Mouse (Mus musculus) testis, adult 2 months (tissue): Measurements from ENCODE around the gene Tmem30b.

Experiments used
- CTCF ChIP-seq: fragments of 200-500 bp; IDR thresholded peaks from 2 replicates; pipeline ENCODE4 v1.5.1; 2012; ENCODE audit warnings: low read depth, mild to moderate bottlenecking, inconsistent platforms, low read length, moderate library complexity; ENCODE audit not compliant: control insufficient read depth, insufficient read depth, insufficient replicate concordance
- POLR2A ChIP-seq: fragments of 200-500 bp; IDR thresholded peaks from 2 replicates; pipeline ENCODE4 v1.6.1; 2012; ENCODE audit warnings: low read depth, mild to moderate bottlenecking, inconsistent platforms, low read length, moderate library complexity; ENCODE audit not compliant: control insufficient read depth

- no peak for TF ChIP-seq CTCF
- TF ChIP-seq POLR2A: no peak
These were observed 45.4 kb upstream of the Tmem30b start for GRCm38 (mm10) chr12:73591625-73592024.
